Mouse (Mus musculus) heart, embryonic 13.5 days (tissue): ENCODE measurements around the gene Vmn2r39. TPM values are rescaled to one million over a fixed set of nuclear protein-coding genes. Genes with fewer than 3 reads are reported as not detected.
"Not testable (repeated sequence)": the region's sequence is repeated elsewhere in the genome, so short reads cannot be mapped to it uniquely, and the experiment has no call there.

Experiments used
- ATAC-seq: fragments of 200-750 bp; cut with Nextera tagmentation; 2 replicates; pipeline ENCODE4 v1.8.0; 2017; ENCODE audit warnings: moderate TSS enrichment; ENCODE audit not compliant: insufficient number of reproducible peaks, low FRiP score, low TSS enrichment; ENCODE audit errors: extremely low read depth
- H3K27ac ChIP-seq: fragments of 300-500 bp; sonication (generic); replicated peaks from 2 replicates; pipeline ENCODE4 v1.5.1; 2015; ENCODE audit warnings: moderate library complexity, mild to moderate bottlenecking, inconsistent platforms
- H3K27me3 ChIP-seq: fragments of 300-500 bp; sonication (generic); replicated peaks from 2 replicates; pipeline ENCODE4 v1.6.1; 2015; ENCODE audit warnings: mild to moderate bottlenecking, inconsistent platforms
- H3K36me3 ChIP-seq: fragments of 300-500 bp; sonication (generic); 2 replicates; pipeline ENCODE4 v1.6.1; 2015; ENCODE audit warnings: mild to moderate bottlenecking, inconsistent platforms
- H3K4me1 ChIP-seq: fragments of 300-500 bp; sonication (generic); 2 replicates; pipeline ENCODE4 v1.6.1; 2015; ENCODE audit warnings: inconsistent platforms
- H3K4me2 ChIP-seq: fragments of 300-500 bp; sonication (generic); 2 replicates; pipeline ENCODE4 v1.6.1; 2015; ENCODE audit warnings: inconsistent platforms, mild to moderate bottlenecking, moderate library complexity
- H3K4me3 ChIP-seq: fragments of 300-500 bp; sonication (generic); 2 replicates; pipeline ENCODE4 v1.5.1; 2015; ENCODE audit warnings: moderate library complexity, mild to moderate bottlenecking, inconsistent platforms
- H3K9ac ChIP-seq: fragments of 300-500 bp; sonication (generic); 2 replicates; pipeline ENCODE4 v1.6.1; 2015; ENCODE audit warnings: inconsistent platforms, mild to moderate bottlenecking, moderate library complexity
- H3K9me3 ChIP-seq: fragments of 300-500 bp; sonication (generic); 2 replicates; pipeline ENCODE4 v1.6.1; 2016; ENCODE audit warnings: inconsistent platforms
- WGBS: fragments of 180-500 bp; shearing (Covaris S2); methylation state at CpG from one replicate; pipeline ENCODE4 v1.1.7; 2015; ENCODE audit warnings: mixed read lengths; 5-methylcytosine and 5-hydroxymethylcytosine counted together
- polyA plus RNA-seq: library from polyadenylated mRNA; unstranded; fragments of >200 nt; fragmentation: Nextera tagmentation; extraction: Ambion mirVana; gene quantifications from 2 replicates; pipeline ENCODE4 v1.2.1, GENCODE M21; 2015

The Vmn2r39 gene
- polyA plus RNA-seq: not detected in 2 replicates

GRCm38 (mm10) chr7:9030698-9031097, at the start of gene Vmn2r39:
Vmn2r39 (minus strand) TSS chr7:9030798.
- not testable (repeated sequence) for H3K27ac ChIP-seq, H3K4me3 ChIP-seq, H3K9me3 ChIP-seq, H3K27me3 ChIP-seq, ATAC-seq, H3K4me1 ChIP-seq, H3K36me3 ChIP-seq, H3K4me2 ChIP-seq, H3K9ac ChIP-seq

GRCm38 (mm10) chr7:9065353-9065752, 34.8 kb upstream of the Vmn2r39 start:
- H3K36me3 ChIP-seq: not testable (repeated sequence)

More at GRCm38 (mm10) chr7:9065353-9065752, 34.8 kb upstream of the Vmn2r39 start:
- not testable (repeated sequence) for H3K4me2 ChIP-seq, H3K27ac ChIP-seq, H3K4me3 ChIP-seq, H3K27me3 ChIP-seq, H3K9ac ChIP-seq, ATAC-seq, H3K4me1 ChIP-seq, H3K9me3 ChIP-seq
- WGBS: 61% methylated on average over 4 of the region's 4 CpGs

Other genes with a start within 250 kb of the Vmn2r39 start
- gene Vmn2r40, start 99.4 kb downstream of the Vmn2r39 start, polyA plus RNA-seq: not detected in 2 replicates
- gene Vmn2r38, start 67.1 kb upstream of the Vmn2r39 start, polyA plus RNA-seq: not detected in 2 replicates
- not detected in 2 replicates for gene Vmn2r37, start 192.9 kb upstream of the Vmn2r39 start, polyA plus RNA-seq